ENCODE assay signal across 34 mouse cellular contexts in genomic region chr13:105451536-105451935, GRCm38 (mm10). TPM values are rescaled to one million over a fixed set of nuclear protein-coding genes. Genes with fewer than 3 reads are reported as not detected.
DNase-seq lines count a peak whose midpoint lies in the region; ATAC-seq and TF ChIP-seq lines count a peak whose summit lies in the region.
"Had no signal": no experiment of that assay in that cellular context is flagged by ENCODE, and none has a peak within 500 bp of the region (broad histone marks: within the 10 kb centered on the region; RNA-seq: fewer than 3 reads in every experiment).

No protein-coding gene starts in this region.

- H3K4me3 ChIP-seq in forebrain, postnatal 0 days (ENCODE audit: low read depth, low read length) = no peak overlapping the region
- H3K4me3 ChIP-seq in forebrain, embryonic 11.5 days (ENCODE audit: low read depth, low read length) = no peak overlapping the region
- H3K4me3 ChIP-seq in kidney, embryonic 14.5 days (ENCODE audit: low read length) = no peak overlapping the region
- no peak overlapping the region for H3K4me3 ChIP-seq in kidney, adult 2 months (ENCODE audit: insufficient read depth, low read depth, low read length)
- H3K4me3 ChIP-seq: embryonic facial prominence, embryonic 10.5 days; embryonic facial prominence, embryonic 13.5 days; erythroblast, embryonic 14.5 days; heart, adult 2 months; heart, embryonic 10.5 days; heart, embryonic 13.5 days; hindbrain, embryonic 12.5 days; hindbrain, embryonic 15.5 days had no signal

- no peak for TF ChIP-seq CTCF in forebrain, postnatal 0 days (IDR thresholded peaks at IDR 0.05; ENCODE audit: low read depth)
- TF ChIP-seq CTCF in kidney, adult 2 months (conservative IDR thresholded peaks at IDR 0.05; ENCODE audit: insufficient read depth, insufficient read length, low read depth, low read length) = no peak

- 53% methylated on average over 3 of the region's 3 CpGs for WGBS in forebrain, postnatal 0 days
- 64% methylated on average over 3 of the region's 3 CpGs for WGBS in forebrain, embryonic 11.5 days
- 84% methylated on average over 3 of the region's 3 CpGs for WGBS in kidney, embryonic 14.5 days
- WGBS in kidney, adult 2 months = 88% methylated on average over 3 of the region's 3 CpGs

- H3K4me1 ChIP-seq in forebrain, postnatal 0 days (ENCODE audit: insufficient read depth) = peaks cover 3% of the 10 kb centered on the region; the same call in 1 of the 2 replicates
- no peaks in the 10 kb centered on the region; the same call in none of the 2 replicates for H3K4me1 ChIP-seq in forebrain, embryonic 11.5 days (replicated peaks; ENCODE audit: control insufficient read depth, insufficient read depth, low read length)
- no peaks in the 10 kb centered on the region for H3K4me1 ChIP-seq in kidney, embryonic 14.5 days (ENCODE audit: control insufficient read depth, insufficient read depth, low read length)
- no peaks in the 10 kb centered on the region for H3K4me1 ChIP-seq in kidney, adult 2 months (ENCODE audit: control insufficient read depth, insufficient read depth, low read length)
- H3K4me1 ChIP-seq: embryonic facial prominence, embryonic 10.5 days; embryonic facial prominence, embryonic 13.5 days; heart, embryonic 10.5 days; heart, embryonic 13.5 days; hindbrain, embryonic 12.5 days; hindbrain, embryonic 15.5 days had no signal

- H3K9ac ChIP-seq in forebrain, postnatal 0 days = no peak overlapping the region
- H3K9ac ChIP-seq in forebrain, embryonic 11.5 days (ENCODE audit: low read length) = no peak overlapping the region
- no peak overlapping the region for H3K9ac ChIP-seq in kidney, embryonic 14.5 days (ENCODE audit: low read depth, low read length)
- H3K9ac ChIP-seq: embryonic facial prominence, embryonic 13.5 days; heart, embryonic 13.5 days; hindbrain, embryonic 12.5 days; hindbrain, embryonic 15.5 days had no signal

- H3K36me3 ChIP-seq in forebrain, postnatal 0 days (ENCODE audit: insufficient read depth) = no peaks in the 10 kb centered on the region
- no peaks in the 10 kb centered on the region for H3K36me3 ChIP-seq in forebrain, embryonic 11.5 days (ENCODE audit: control insufficient read depth, insufficient read depth, low read length)
- no peaks in the 10 kb centered on the region for H3K36me3 ChIP-seq in kidney, embryonic 14.5 days (ENCODE audit: control insufficient read depth, insufficient read depth, low read length)
- no peaks in the 10 kb centered on the region for H3K36me3 ChIP-seq in kidney, adult 2 months (ENCODE audit: control insufficient read depth, insufficient read depth, low read length)
- H3K36me3 ChIP-seq: embryonic facial prominence, embryonic 10.5 days; embryonic facial prominence, embryonic 13.5 days; G1E; heart, embryonic 10.5 days; heart, embryonic 13.5 days; hindbrain, embryonic 12.5 days; hindbrain, embryonic 15.5 days had no signal

- no peaks in the 10 kb centered on the region for H3K27me3 ChIP-seq in forebrain, postnatal 0 days (ENCODE audit: insufficient read depth, low read length)
- H3K27me3 ChIP-seq in forebrain, embryonic 11.5 days (ENCODE audit: control insufficient read depth, insufficient read depth, low read length) = peaks cover under 1% of the 10 kb centered on the region; the same call in 1 of the 2 replicates
- H3K27me3 ChIP-seq in kidney, embryonic 14.5 days (ENCODE audit: control insufficient read depth, insufficient read depth, low read length) = peaks cover 2% of the 10 kb centered on the region
- H3K27me3 ChIP-seq in kidney, adult 2 months (replicated peaks; ENCODE audit: control insufficient read depth, insufficient read depth, low read length) = no peaks in the 10 kb centered on the region; the same call in 1 of the 2 replicates
- H3K27me3 ChIP-seq: Patski had no signal

- DNase-seq in forebrain, postnatal 0 days = peak; percentile 22
- no peak for DNase-seq in forebrain, embryonic 11.5 days (ENCODE audit: low spot score)
- DNase-seq in layer of hippocampus, adult 18-20 months (ENCODE audit: low spot score in 2 of 2) = peak; percentile 66 to 82
- DNase-seq in layer of hippocampus, adult 9-10 months (ENCODE audit: low spot score) = peak; percentile 67
- no peak for DNase-seq in adrenal gland, adult 18-20 months (ENCODE audit: low spot score in 2 of 2)
- DNase-seq in kidney, adult 2 months = no peak
- DNase-seq: adrenal gland, adult 2 months; adrenal gland, postnatal 14 days; B cell, adult 2 months; cerebellum, adult 18-20 months; cerebellum, adult 9-11 months; cerebellum, postnatal 36 days; embryo, embryonic 11 days; gastrocnemius, postnatal 10 days; gastrocnemius, postnatal 36 days; heart, adult 2 months had no signal

- no peak overlapping the region for H3K4me2 ChIP-seq in forebrain, postnatal 0 days (ENCODE audit: low read depth)
- H3K4me2 ChIP-seq in forebrain, embryonic 11.5 days (ENCODE audit: low read depth, low read length, severe bottlenecking) = no peak overlapping the region
- H3K4me2 ChIP-seq in kidney, embryonic 14.5 days (replicated peaks; ENCODE audit: low read depth, low read length) = no peak overlapping the region
- H3K4me2 ChIP-seq: embryonic facial prominence, embryonic 13.5 days; heart, embryonic 13.5 days; hindbrain, embryonic 12.5 days; hindbrain, embryonic 15.5 days had no signal

- no peak for ATAC-seq in forebrain, postnatal 0 days
- no peak for ATAC-seq in forebrain, embryonic 11.5 days (replicated peaks; ENCODE audit: low FRiP score)
- no peak for ATAC-seq in kidney, embryonic 14.5 days (ENCODE audit: low FRiP score, low TSS enrichment)
- ATAC-seq: forebrain, embryonic 14.5 days; Patski had no signal

- H3K27ac ChIP-seq in forebrain, postnatal 0 days (ENCODE audit: low read depth, low read length) = no peak overlapping the region
- H3K27ac ChIP-seq in forebrain, embryonic 11.5 days (ENCODE audit: low read depth, low read length) = no peak overlapping the region
- no peak overlapping the region for H3K27ac ChIP-seq in kidney, embryonic 14.5 days (ENCODE audit: low read depth, low read length)
- H3K27ac ChIP-seq in kidney, adult 2 months (ENCODE audit: insufficient read depth, low read depth, low read length) = no peak overlapping the region
- H3K27ac ChIP-seq: embryonic facial prominence, embryonic 10.5 days; embryonic facial prominence, embryonic 13.5 days; heart, adult 2 months; heart, embryonic 10.5 days; heart, embryonic 13.5 days; hindbrain, embryonic 12.5 days; hindbrain, embryonic 15.5 days had no signal

- H3K9me3 ChIP-seq in forebrain, postnatal 0 days (ENCODE audit: low read length) = no peaks in the 10 kb centered on the region
- no peaks in the 10 kb centered on the region for H3K9me3 ChIP-seq in forebrain, embryonic 11.5 days (ENCODE audit: control insufficient read depth, low read length)
- no peaks in the 10 kb centered on the region for H3K9me3 ChIP-seq in kidney, embryonic 14.5 days (ENCODE audit: control insufficient read depth, low read length)
- H3K9me3 ChIP-seq: embryonic facial prominence, embryonic 10.5 days; embryonic facial prominence, embryonic 13.5 days; G1E; heart, embryonic 10.5 days; heart, embryonic 13.5 days; hindbrain, embryonic 12.5 days; hindbrain, embryonic 15.5 days had no signal

- no peak for TF ChIP-seq POLR2A in kidney, adult 2 months (IDR thresholded peaks at IDR 0.05; ENCODE audit: low read depth, low read length)

RNA-seq across cellular contexts. Expression of gene Htr1a, which starts 8.1 kb away (rescaled TPM):
- total RNA-seq in forebrain, postnatal 0 days (2014; rRNA removed) = 7.5 and 8.4 TPM in 2 replicates
- polyA plus RNA-seq in forebrain, postnatal 0 days (2015; fragmentation: Nextera tagmentation; extraction: Ambion mirVana) = 3.1 and 4.7 TPM in 2 replicates
- polyA plus RNA-seq in forebrain, embryonic 11.5 days (2014; fragmentation: Nextera tagmentation; extraction: Ambion mirVana) = 0.05 and 0.16 TPM in 2 replicates
- total RNA-seq in layer of hippocampus, adult 18-20 months (2021) = 10 to 100 TPM; 36.2 to 40.0 TPM
- polyA plus RNA-seq in kidney, embryonic 14.5 days (2014; fragmentation: Nextera tagmentation; extraction: Ambion mirVana) = not detected in 2 replicates
- total RNA-seq in adrenal gland, adult 18-20 months (2021) = not detected
- polyA plus RNA-seq in kidney, adult 2 months (2012; rRNA removed) = not detected in 2 replicates
- total RNA-seq: adrenal gland, adult 2 months; adrenal gland, postnatal 14 days; CH12.LX; gastrocnemius, adult 18-20 months; gastrocnemius, postnatal 10 days; gastrocnemius, postnatal 36 days; granulocyte monocyte progenitor cell, adult 5-6 weeks; heart, adult 2 months; heart, postnatal 25 days; hematopoietic stem cell, adult 5-6 weeks had no signal
- polyA plus RNA-seq: adrenal gland, adult 2 months; erythroblast, embryonic 14.5 days; G1E; heart, adult 2 months; heart, embryonic 10.5 days; heart, embryonic 13.5 days; heart, embryonic 16.5 days; intestine, embryonic 14.5 days; Patski had no signal

Comparison
In these comparisons a context has a peak if more than half of its experiments do, and no peak if none do; other contexts are left out.
1. DNase-seq: peak in forebrain, postnatal 0 days (single experiment), layer of hippocampus, adult 18-20 months (2 of 2) and layer of hippocampus, adult 9-10 months (single experiment); none in forebrain, embryonic 11.5 days (single experiment), adrenal gland, adult 18-20 months (0 of 2) and kidney, adult 2 months (single experiment).